Mouse (Mus musculus): ENCODE results near the gene Kidins220. TPM values are rescaled to one million over a fixed set of nuclear protein-coding genes. Genes with fewer than 3 reads are reported as not detected.

Kidins220 gene
- total RNA-seq, 2 experiments from 2014 or later = 286 to 300 TPM

GRCm38 (mm10) chr12:25062264-25062663, 87.5 kb downstream of the Kidins220 start:
- DNase-seq (ENCODE audit: low spot score in 2 of 2) = no peak
- intact Hi-C loops (cut with DNase I) = no loop called here

DNA sequence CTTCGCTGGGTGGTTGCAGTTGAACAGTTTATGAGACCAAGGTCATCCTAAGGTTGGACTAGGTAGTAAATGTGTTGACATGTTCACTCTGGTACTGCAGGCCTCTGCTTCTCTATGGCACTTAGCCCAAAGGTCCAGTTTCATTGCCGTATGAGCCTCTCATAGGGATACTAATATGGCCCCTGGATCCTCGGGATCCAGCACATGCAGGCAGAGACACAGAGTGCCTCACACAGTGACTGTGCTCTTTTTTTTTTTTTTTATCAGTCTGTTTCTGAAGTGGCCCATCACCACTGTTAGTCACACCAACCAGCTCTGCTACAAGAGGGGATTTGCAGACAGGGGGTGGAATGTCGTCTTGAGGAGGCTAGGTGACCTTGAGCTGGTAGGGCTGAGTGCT, 98.6 kb downstream of the Kidins220 start:
- intact Hi-C loops (cut with DNase I) = no loop called here
- no peak for DNase-seq (ENCODE audit: low spot score in 2 of 2)

DNA sequence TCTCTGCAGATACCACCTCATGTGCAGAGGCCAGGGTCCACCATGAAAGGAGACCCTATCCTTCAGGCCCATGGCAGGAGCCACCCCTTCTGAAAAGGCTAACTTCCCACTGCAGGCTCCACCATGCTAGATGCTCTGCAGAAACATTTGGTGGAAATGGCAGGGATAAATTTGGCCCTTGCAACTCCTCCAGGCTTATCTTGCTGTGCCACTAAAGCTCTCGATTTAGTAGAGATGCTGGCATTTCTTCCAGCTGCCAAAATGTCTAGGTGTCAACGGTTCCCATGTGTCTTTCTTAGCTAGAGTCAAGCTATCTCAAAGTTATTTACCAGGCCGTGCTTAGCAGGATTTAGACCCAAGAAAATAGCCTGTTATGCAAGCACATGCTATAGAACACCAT, 99.6 kb downstream of the Kidins220 start:
- DNase-seq (ENCODE audit: low spot score in 2 of 2) = peak in 1 of 2 experiments; percentile 81
- intact Hi-C loops (cut with DNase I) = no loop called here

- intact Hi-C loops (cut with DNase I) = loop anchor here (5.0 kb wide), 1 partner anchor 51 kb away; no protein-coding TSS in a partner anchor
- no peak for DNase-seq (ENCODE audit: low spot score in 2 of 2)
Observed at GRCm38 (mm10) chr12:25083260-25084178, 108.8 kb downstream of the Kidins220 start.

GRCm38 (mm10) chr12:25086966-25087365, 112.2 kb downstream of the Kidins220 start:
- intact Hi-C loops (cut with DNase I) = no loop called here
- DNase-seq (ENCODE audit: low spot score in 2 of 2) = no peak

DNA sequence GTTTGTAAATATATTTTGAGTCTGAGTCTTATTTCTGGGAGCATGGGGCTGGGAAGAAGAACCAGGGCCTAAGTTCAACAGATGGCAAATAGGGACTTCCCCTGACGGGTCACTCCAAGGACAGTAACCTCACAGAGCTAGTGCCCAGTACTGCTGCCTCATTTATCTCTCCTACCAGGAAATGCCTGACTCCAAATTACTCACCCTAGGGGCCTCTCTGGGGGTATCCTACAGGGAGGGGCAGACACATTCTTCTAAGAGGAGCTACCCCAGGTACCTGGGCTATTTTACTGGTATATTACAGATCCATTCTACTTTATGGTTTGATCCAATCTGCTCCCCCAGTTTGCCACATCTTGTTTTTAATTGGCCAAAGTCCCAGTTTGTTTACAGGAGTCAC, 114.7 kb downstream of the Kidins220 start:
- intact Hi-C loops (cut with DNase I) = no loop called here
- DNase-seq (ENCODE audit: low spot score in 2 of 2) = no peak

GRCm38 (mm10) chr12:25092027-25092704, 117.4 kb downstream of the Kidins220 start:
- intact Hi-C loops (cut with DNase I) = loop anchor here (1.0 to 10.0 kb wide), 6 partner anchors 323 to 1185 kb away; no protein-coding TSS in a partner anchor
- peak; percentile 91 to 94 for DNase-seq (ENCODE audit: low spot score in 2 of 2)

- DNase-seq (ENCODE audit: low spot score in 2 of 2) = peak; percentile 42 to 43
- intact Hi-C loops (cut with DNase I) = loop anchor here (1.0 to 10.0 kb wide), 6 partner anchors 322 to 1185 kb away; no protein-coding TSS in a partner anchor
Observed at GRCm38 (mm10) chr12:25092751-25093211, 118.1 kb downstream of the Kidins220 start.

DNA sequence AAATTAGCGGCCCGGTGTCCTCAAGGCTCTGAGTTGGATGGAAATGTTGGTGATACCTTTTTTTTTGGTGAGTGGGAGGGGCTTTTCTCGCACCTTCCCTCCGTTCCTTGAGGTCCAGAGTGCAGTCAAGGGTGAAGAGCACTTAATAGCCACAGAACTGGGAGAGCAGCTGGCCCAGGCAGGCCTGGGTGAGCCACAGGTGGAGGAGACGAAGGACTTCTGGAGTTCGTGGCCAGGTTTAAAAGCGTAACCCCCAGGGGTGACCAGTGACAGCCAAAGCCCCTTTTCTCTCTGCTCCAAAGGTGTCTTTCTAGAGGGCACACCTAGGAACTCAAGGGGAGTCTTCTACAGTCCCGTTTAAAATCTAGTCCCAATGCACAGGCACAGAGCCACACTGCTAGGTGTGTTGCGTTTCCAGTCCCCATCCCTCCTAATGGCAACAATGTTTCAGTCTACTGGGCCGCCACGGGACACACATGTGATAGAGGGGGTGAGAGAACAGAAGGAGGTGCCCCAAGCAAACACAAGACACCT, 118.6 kb downstream of the Kidins220 start:
- no peak for DNase-seq (ENCODE audit: low spot score in 2 of 2)
- intact Hi-C loops (cut with DNase I) = loop anchor here (2.0 to 10.0 kb wide), 4 partner anchors 321 to 1133 kb away; no protein-coding TSS in a partner anchor

DNA sequence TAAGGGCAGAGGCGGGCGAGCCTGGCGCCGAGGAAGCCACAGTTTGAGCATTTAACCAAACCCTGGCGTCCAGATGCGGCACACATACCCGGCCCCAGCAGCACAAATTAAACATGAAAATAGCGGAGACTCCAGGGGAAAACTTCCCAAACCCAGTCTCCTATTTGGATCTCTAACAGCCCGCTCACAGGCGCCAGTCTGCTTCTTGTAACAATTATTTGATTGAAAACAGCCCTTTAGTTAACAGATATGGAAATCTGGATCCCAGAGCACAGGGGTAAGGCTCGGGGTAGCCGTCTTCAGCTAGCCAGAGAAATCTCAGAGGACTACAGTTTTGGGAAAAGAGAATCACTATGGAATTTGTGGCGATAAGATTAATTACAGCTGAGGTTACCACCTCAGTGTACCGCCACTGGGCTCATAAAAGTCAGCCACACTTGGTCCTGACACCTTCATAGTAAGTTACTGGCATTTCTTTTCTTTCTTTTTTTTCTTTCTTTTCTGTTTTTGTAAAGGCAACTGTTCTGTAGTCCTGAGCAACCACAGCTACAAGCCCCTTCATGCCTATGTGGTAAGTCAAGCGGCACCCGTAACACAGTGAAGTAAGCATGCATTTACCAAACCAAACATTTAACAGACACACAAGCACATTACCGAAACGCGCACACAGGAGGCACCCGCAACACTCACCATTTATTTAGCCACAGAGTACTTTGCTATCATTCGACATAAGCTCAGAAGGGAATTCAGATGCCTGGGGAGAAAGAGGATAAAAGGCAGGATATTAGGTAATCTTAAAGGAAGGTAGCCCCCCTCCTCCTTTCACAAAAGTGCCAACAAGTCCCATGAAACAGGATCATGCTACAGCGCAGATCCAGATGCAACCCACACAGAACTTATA, 120.1 kb downstream of the Kidins220 start:
- intact Hi-C loops (cut with DNase I) = loop anchor here (5.0 to 10.0 kb wide), 6 partner anchors 68 to 997 kb away; no protein-coding TSS in a partner anchor
- DNase-seq (ENCODE audit: low spot score in 2 of 2) = peak; percentile 38 to 41

DNA sequence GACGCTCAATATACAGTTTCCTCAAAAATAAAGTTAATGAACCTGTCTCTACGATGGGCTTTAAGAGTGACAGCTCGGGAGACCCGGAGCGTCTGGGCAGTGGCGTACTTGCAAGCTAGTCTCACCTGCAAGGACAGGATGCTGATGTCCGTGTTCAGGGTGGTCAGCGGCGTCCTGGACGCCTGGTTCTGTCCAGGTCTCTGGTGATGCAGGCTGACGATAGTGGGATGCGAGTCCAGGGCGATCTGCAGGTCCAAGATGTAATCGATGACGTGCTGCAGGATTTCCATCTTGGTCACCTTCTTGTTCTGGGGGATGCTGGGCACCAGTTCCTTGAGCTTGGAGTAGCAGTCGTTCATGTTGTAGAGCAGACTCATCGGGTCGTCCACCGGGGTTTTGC, 120.8 kb downstream of the Kidins220 start:
- intact Hi-C loops (cut with DNase I) = loop anchor here (5.0 to 10.0 kb wide), 6 partner anchors 68 to 997 kb away; no protein-coding TSS in a partner anchor
- no peak for DNase-seq (ENCODE audit: low spot score in 2 of 2)

- intact Hi-C loops (cut with DNase I) = loop anchor here (5.0 to 10.0 kb wide), 6 partner anchors 69 to 996 kb away; no protein-coding TSS in a partner anchor
- peak; percentile 98 to 99 for DNase-seq (ENCODE audit: low spot score in 2 of 2)
Observed at GRCm38 (mm10) chr12:25095974-25096639, 121.4 kb downstream of the Kidins220 start.

DNA sequence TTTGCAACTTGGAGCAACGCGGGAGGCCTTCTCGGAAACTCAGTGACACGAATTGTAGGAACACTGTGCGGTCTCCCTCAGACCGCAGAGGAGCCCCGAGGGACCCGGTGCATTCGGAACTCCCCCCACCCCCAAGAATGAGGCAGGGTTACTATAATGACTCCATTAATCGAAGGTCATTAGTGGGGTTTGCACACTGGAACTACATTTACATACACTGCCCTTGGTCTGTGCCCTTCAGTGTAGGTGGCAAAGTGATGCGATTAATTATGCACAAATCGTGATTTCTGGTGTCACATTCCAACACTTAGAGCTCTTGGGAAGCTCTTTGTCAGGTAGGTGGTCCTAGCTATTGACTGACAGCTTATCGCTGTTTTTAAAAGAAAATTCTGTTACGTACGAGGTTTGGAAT, 121.9 kb downstream of the Kidins220 start:
- no peak for DNase-seq (ENCODE audit: low spot score in 2 of 2)
- intact Hi-C loops (cut with DNase I) = loop anchor here (5.0 to 10.0 kb wide), 6 partner anchors 69 to 996 kb away; no protein-coding TSS in a partner anchor

DNA sequence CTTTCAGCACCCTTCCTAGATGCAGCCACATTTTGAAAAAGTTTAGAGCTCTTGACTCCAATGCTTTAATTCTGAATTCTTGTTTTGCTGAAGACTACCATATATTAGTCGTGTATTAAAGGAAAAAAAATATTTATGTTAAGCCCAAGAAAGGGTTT, 122.2 kb downstream of the Kidins220 start, which contains the start of gene Id2:
Id2 (minus strand) TSS at position 89 of the 158 bp plus-strand sequence.
- intact Hi-C loops (cut with DNase I) = loop anchor here (5.0 to 10.0 kb wide), 6 partner anchors 70 to 995 kb away; no protein-coding TSS in a partner anchor
- no peak for DNase-seq (ENCODE audit: low spot score in 2 of 2)

DNA sequence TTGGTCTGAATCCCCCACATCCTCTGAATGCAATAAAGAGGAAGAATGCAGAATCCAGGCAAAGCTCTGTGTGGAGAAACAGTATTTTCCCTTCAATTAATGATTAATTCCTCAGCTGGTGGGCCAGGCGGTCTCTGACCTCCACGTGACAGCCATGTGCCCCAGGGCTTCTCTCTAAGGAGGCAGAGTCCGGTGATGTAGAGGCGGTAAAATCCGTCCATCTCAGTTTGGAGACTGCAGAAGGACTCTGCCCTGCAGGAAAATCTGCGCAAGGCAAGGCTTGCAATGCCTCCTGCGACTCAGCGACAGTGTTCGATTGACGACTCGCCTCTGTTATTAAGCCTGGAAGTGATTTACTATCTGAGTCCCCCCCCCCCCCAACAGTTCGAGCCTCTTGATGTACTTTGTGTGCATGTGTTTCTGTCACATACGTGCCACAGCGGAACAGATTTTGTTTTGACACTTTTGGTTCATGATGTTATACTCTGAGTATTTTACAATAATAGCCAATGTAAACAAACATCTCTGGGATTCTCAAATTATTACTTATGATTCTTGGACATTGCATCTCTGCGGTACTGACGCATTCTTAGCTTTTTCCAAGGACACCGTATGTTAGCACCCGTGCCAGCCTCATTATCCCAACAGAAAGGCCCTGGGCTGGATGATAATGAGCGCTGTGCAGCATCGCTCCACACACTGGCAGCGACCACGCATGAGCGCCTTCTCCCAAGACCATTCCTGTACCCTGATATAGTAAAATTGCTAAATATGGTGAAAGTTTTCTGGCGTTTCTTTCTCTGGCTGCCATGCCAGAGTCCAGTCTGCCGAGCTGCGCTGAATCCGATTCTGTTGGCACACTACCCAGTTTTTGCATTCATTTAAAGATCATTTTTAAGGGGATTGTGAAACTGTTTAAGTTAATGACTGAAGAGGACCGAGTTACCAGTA, 122.8 kb downstream of the Kidins220 start:
- DNase-seq (ENCODE audit: low spot score in 2 of 2) = peak; percentile 52 to 69
- intact Hi-C loops (cut with DNase I) = loop anchor here (5.0 to 10.0 kb wide), 6 partner anchors 70 to 995 kb away; no protein-coding TSS in a partner anchor

DNA sequence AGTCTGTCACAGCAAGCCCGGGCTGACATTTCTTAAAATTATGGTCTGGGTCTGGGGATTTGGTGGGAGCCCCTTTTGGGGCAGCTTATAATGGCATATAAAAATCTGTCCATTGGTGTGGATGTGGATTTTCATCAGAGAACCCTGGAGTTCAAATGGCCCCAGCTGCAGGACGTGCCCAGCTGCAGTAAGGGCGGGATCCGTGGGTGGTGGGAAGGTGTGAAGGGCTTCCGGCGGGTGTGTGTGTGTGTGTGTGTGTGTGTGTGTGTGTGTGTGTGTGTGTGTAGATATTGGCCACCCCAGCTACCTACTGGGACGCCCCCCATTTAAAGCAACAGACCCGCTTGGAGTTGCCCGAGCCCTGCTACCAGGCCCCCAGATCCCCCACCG, 123.4 kb downstream of the Kidins220 start:
- DNase-seq (ENCODE audit: low spot score in 2 of 2) = no peak
- intact Hi-C loops (cut with DNase I) = loop anchor here (5.0 to 10.0 kb wide), 6 partner anchors 71 to 994 kb away; no protein-coding TSS in a partner anchor
